Mouse (Mus musculus) intestine, embryonic 15.5 days (tissue): ENCODE data around the gene Pip5k1c. TPM values are rescaled to one million over a fixed set of nuclear protein-coding genes. Genes with fewer than 3 reads are reported as not detected.

Experiments
- ATAC-seq: fragments of 200-750 bp; cut with Nextera tagmentation; 2 replicates; pipeline ENCODE4 v1.8.0; 2017; ENCODE audit warnings: moderate TSS enrichment, moderate library complexity
- H3K27ac ChIP-seq: fragments of 300-500 bp; sonication (generic); 2 replicates; pipeline ENCODE4 v1.5.1; 2015; ENCODE audit warnings: mild to moderate bottlenecking, inconsistent platforms
- H3K27me3 ChIP-seq: fragments of 300-500 bp; sonication (generic); replicated peaks from 2 replicates; pipeline ENCODE4 v1.6.1; 2015; ENCODE audit warnings: inconsistent platforms
- H3K36me3 ChIP-seq: fragments of 300-500 bp; sonication (generic); 2 replicates; pipeline ENCODE4 v1.6.1; 2015; ENCODE audit warnings: inconsistent platforms
- H3K4me1 ChIP-seq: fragments of 300-500 bp; sonication (generic); replicated peaks from 2 replicates; pipeline ENCODE4 v1.6.1; 2015; ENCODE audit warnings: inconsistent platforms
- H3K4me2 ChIP-seq: fragments of 300-500 bp; sonication (generic); replicated peaks from 2 replicates; pipeline ENCODE4 v1.6.1; 2015; ENCODE audit warnings: mild to moderate bottlenecking, inconsistent platforms
- H3K4me3 ChIP-seq: fragments of 300-500 bp; sonication (generic); replicated peaks from 2 replicates; pipeline ENCODE4 v1.5.1; 2015; ENCODE audit warnings: inconsistent platforms
- H3K9ac ChIP-seq: fragments of 300-500 bp; sonication (generic); 2 replicates; pipeline ENCODE4 v1.6.1; 2015; ENCODE audit warnings: inconsistent platforms
- H3K9me3 ChIP-seq: fragments of 300-500 bp; sonication (generic); 2 replicates; pipeline ENCODE4 v1.6.1; 2016; ENCODE audit warnings: inconsistent platforms
- WGBS: fragments of 180-500 bp; shearing (Covaris S2); methylation state at CpG from one replicate; pipeline ENCODE4 v1.1.7; 2015; 5-methylcytosine and 5-hydroxymethylcytosine counted together
- polyA plus RNA-seq: library from polyadenylated mRNA; unstranded; fragments of >200 nt; fragmentation: Nextera tagmentation; extraction: Ambion mirVana; gene quantifications from 2 replicates; pipeline ENCODE4 v1.2.1, GENCODE M21; 2015

The Pip5k1c gene
- polyA plus RNA-seq, 1 experiment from 2014 or later, result 42.7 TPM

DNA sequence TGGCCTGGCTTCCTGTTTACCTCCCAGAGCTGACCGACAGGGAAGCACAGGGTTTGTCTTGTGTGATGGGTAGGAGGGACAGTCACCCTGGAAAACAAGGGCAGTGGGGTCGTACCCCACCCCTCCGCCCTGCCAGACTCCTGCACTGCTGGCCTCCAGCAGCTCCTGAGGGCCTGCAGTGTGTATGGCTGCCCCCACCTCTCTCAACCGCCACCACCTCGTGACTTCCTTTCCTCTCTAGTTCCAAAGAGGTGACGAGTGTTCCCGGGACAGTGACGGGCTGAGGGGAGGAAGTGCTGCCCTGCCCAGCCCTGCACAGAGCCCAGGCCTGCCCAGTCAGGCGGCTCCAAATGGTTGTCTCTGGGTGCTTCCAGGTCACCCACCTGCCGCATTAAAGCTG is 5.1 kb downstream of the Pip5k1c start:
- H3K27ac ChIP-seq, result peak overlapping the region; percentile 10
- H3K9ac ChIP-seq, result peak overlapping the region; percentile 10; the same call in 1 of the 2 replicates
- H3K36me3 ChIP-seq, result no peaks in the 10 kb centered on the region; the same call in 1 of the 2 replicates
- no peaks in the 10 kb centered on the region for H3K9me3 ChIP-seq
- no peak overlapping the region for H3K4me3 ChIP-seq
- H3K27me3 ChIP-seq, result no peaks in the 10 kb centered on the region
- no peak for ATAC-seq
- 0 out of 2 replicates have a peak overlapping the region, but pooled peaks have one; percentile 11 for H3K4me2 ChIP-seq
- 43% methylated on average over 10 of the region's 10 CpGs for WGBS
- H3K4me1 ChIP-seq, result peaks cover 67% of the 10 kb centered on the region

DNA sequence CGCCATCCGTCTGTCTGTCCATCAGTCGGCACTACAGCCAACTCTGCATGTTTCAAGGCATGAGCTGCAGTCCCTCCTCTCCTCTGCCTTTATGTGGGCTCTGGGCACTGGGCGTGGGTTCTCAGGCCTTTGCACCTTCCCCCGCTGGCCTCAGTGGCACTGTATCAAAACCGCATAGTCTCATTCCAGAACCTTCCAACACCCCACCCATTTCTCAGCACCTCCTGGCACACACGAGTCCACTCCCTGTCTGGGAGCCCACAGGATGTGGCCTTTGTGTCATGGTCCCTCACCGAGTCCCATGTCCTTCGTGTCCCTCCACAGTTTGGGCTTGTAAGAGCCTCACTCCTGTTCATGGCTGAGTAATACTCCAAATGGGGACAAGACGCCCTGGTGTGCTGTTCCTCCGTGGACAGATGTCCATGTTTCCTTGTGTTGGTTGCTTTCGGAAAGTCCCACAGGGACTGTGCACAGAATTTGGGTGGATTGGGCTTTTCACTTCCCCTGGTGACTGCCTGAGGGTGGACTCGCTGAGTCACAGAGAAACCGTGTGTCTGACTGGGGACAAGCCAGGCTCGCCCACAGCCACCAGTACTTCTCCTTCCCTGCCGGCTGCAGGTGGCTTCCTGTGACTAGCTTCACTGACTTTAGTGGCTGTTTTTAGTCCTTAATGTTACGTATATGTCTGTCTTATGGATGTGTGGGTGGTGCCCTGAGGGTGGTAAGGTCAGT is 5.8 kb downstream of the Pip5k1c start:
- ATAC-seq, result no peak
- peak overlapping the region; percentile 10; the same call in 1 of the 2 replicates for H3K27ac ChIP-seq

DNA sequence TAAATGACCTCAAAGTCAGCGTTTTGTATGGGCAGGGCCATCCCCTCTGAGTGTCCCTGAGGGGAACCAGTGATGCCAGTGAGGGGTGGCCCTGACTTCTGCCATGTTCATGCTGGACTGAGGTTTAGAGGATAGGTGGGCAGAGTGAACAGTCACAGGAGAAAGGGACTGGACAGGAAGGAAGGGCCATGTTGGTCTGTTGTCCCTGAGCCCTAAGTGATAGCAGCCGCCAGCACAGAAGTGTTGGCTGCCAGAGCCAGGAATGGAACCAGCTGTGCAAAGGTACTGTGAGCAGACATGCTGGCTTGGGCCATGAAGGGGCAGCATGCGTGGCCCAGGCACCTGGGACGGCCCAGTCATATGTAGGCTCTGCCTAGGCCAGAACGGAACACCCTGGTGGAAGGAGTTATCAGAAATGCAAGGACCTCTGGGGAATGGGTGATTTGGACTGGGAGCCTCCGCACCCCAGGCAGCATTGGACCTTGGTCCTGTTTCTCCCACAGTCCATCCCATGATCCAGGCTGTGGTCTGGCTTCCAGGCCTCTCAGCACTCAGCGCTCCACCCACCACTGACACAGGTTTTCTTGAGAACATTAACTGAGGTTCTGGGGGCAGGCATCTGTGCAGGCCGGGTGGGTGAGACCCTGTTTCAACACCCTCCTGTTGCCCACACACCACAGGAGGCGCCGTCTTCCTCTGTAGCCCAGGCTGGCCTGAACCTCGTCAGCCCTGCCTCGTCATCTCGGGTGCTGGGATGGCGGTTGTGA is 7.0 kb downstream of the Pip5k1c start:
- peak overlapping the region; percentile 18; the same call in 1 of the 2 replicates for H3K9ac ChIP-seq
- 83% methylated on average over 14 of the region's 14 CpGs for WGBS
- peaks cover 70% of the 10 kb centered on the region for H3K4me1 ChIP-seq
- no peak overlapping the region for H3K4me2 ChIP-seq
- no peaks in the 10 kb centered on the region for H3K9me3 ChIP-seq
- H3K36me3 ChIP-seq, result no peaks in the 10 kb centered on the region; the same call in 1 of the 2 replicates
- H3K4me3 ChIP-seq, result no peak overlapping the region
- ATAC-seq, result no peak
- no peaks in the 10 kb centered on the region for H3K27me3 ChIP-seq
- 0 out of 2 replicates have a peak overlapping the region, but pooled peaks have one; percentile 11 for H3K27ac ChIP-seq

More for the DNA sequence above, 5.8 kb downstream of the Pip5k1c start:
- 89% methylated on average over 17 of the region's 17 CpGs for WGBS
- Histone ChIP-seq H3K9me3 (no peaks in the 10 kb centered on the region), H3K4me3 (no peak overlapping the region), H3K36me3 (no peaks in the 10 kb centered on the region; the same call in 1 of the 2 replicates), H3K27me3 (no peaks in the 10 kb centered on the region), H3K9ac (no peak overlapping the region), H3K4me1 (peaks cover 74% of the 10 kb centered on the region), H3K4me2 (no peak overlapping the region)

- Histone ChIP-seq H3K36me3 (no peaks in the 10 kb centered on the region; the same call in 1 of the 2 replicates), H3K27me3 (no peaks in the 10 kb centered on the region), H3K4me2 (no peak overlapping the region), H3K9me3 (no peaks in the 10 kb centered on the region), H3K4me1 (peaks cover 65% of the 10 kb centered on the region), H3K27ac (0 out of 2 replicates have a peak overlapping the region, but pooled peaks have one; percentile 11), H3K9ac (0 out of 2 replicates have a peak overlapping the region, but pooled peaks have one; percentile 8), H3K4me3 (no peak overlapping the region)
- ATAC-seq, result no peak
- WGBS, result 73% methylated on average over 9 of the region's 9 CpGs
These were observed 7.7 kb downstream of the Pip5k1c start for GRCm38 (mm10) chr10:81300352-81300907.

DNA sequence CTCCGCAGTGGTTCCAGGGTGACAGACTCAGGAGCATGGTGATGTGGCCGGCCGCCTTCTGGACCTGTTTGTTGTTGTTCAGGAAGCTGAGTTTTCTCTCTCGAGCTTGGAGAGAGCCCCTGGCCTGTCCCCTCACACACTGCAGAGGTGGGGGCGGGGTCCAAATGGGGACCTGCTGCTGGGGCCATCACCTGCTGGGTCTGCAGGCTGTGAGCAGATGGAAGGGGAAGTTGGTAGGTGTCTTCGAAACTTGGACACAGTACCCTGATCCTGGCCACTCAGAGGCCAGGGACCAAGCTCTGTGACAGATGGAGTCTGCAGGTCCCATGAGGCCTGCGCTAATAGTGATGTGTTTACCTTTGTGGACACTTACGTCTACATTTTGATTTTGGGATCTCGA is 8.6 kb downstream of the Pip5k1c start:
- Histone ChIP-seq H3K9ac (no peak overlapping the region), H3K36me3 (peaks cover 8% of the 10 kb centered on the region), H3K4me3 (no peak overlapping the region), H3K4me2 (no peak overlapping the region), H3K27ac (no peak overlapping the region), H3K9me3 (no peaks in the 10 kb centered on the region), H3K4me1 (peaks cover 60% of the 10 kb centered on the region), H3K27me3 (no peaks in the 10 kb centered on the region)
- WGBS, result 80% methylated on average over 9 of the region's 9 CpGs
- no peak for ATAC-seq

DNA sequence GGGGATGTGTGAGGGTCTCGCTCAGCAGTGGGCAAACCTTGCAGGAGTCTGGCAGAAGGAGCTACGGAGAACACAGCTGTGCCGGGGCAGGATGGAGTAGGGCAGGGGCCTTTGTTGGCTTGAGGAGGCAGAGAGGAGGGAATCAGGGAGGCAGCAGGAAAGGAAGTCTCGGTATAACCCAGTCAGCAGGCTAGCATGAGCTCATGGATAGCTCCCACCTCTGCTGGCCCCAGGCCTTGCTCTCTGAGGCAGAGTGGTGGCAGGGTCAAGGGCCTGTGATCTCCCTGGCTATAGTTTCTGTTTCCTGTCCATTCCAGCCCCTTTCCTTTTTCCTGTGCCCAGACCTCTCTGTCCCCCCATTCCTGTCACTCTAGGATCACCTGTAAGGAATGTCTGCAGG is 9.5 kb downstream of the Pip5k1c start:
- H3K27me3 ChIP-seq, result no peaks in the 10 kb centered on the region
- peak overlapping the region; percentile 18; the same call in 1 of the 2 replicates for H3K9ac ChIP-seq
- 67% methylated on average over 4 of the region's 4 CpGs for WGBS

DNA sequence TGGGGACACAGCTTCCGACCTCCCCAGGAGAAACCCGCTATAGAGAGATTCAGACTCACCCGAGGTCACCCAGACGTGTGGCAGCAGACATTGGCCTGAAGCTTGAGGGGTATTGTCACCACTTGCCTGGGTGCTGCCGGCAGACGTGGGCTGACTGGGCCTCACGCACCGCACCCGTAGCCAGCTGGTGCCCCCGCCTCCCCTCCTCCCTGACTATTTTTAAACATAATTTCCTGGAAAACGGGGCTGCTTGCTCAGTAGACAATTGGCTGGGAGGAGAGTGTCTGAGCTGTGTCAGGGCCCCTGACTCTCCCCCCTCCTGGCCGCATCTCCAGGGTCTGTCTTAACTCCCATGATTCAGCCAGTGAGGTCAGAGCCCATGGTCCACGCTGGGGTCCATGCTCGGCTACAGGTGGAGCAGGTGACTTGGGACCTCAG is 10.0 kb downstream of the Pip5k1c start:
- Histone ChIP-seq H3K9me3 (no peaks in the 10 kb centered on the region), H3K4me3 (no peak overlapping the region), H3K27me3 (no peaks in the 10 kb centered on the region), H3K9ac (peak overlapping the region; percentile 18), H3K4me2 (peak overlapping the region; percentile 43), H3K4me1 (peaks cover 53% of the 10 kb centered on the region), H3K36me3 (peaks cover 23% of the 10 kb centered on the region), H3K27ac (peak overlapping the region; percentile 57)
- ATAC-seq, result peak; percentile 30
- WGBS, result 27% methylated on average over 14 of the region's 14 CpGs

More for the DNA sequence above, 9.5 kb downstream of the Pip5k1c start:
- Histone ChIP-seq H3K9me3 (no peaks in the 10 kb centered on the region), H3K4me1 (peaks cover 58% of the 10 kb centered on the region), H3K27ac (peak overlapping the region; percentile 57), H3K36me3 (peaks cover 18% of the 10 kb centered on the region), H3K4me2 (peak overlapping the region; percentile 43), H3K4me3 (no peak overlapping the region)
- ATAC-seq, result no peak

GRCm38 (mm10) chr10:81303258-81303657 is 10.5 kb downstream of the Pip5k1c start:
- Histone ChIP-seq H3K27me3 (no peaks in the 10 kb centered on the region), H3K4me1 (peaks cover 48% of the 10 kb centered on the region), H3K9ac (peak overlapping the region; percentile 18), H3K27ac (peak overlapping the region; percentile 57), H3K9me3 (no peaks in the 10 kb centered on the region), H3K4me2 (peak overlapping the region; percentile 43), H3K4me3 (no peak overlapping the region), H3K36me3 (peaks cover 27% of the 10 kb centered on the region)
- 0 out of 2 replicates have a peak, but pooled peaks have one; percentile 1 for ATAC-seq
- WGBS, result 69% methylated on average over 10 of the region's 10 CpGs

DNA sequence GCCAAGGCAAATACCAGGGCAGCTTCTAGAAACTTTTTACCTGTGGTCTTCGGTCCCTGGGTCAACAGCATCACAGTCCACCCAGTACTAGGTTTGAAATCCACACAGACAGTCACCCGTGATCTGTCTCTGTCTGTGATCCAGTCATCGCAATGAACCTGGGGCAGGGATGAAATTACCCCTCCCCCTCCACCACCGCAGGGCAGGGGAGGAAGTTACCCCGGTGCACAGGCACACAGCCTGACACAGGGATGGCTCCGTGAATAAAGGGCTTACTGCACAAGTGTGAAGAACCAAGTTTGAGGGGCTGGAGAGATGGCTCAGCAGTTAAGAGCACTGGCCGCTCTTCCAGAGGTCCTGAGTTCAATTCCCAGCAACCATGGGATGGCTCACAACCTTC is 11.0 kb downstream of the Pip5k1c start:
- no peak overlapping the region for H3K4me3 ChIP-seq
- no peaks in the 10 kb centered on the region for H3K9me3 ChIP-seq
- H3K27ac ChIP-seq, result no peak overlapping the region
- H3K4me1 ChIP-seq, result peaks cover 47% of the 10 kb centered on the region
- H3K4me2 ChIP-seq, result no peak overlapping the region
- 68% methylated on average over 7 of the region's 7 CpGs for whole genome bisulfite sequencing
- H3K27me3 ChIP-seq, result no peaks in the 10 kb centered on the region
- peak overlapping the region; percentile 18; the same call in 1 of the 2 replicates for H3K9ac ChIP-seq
- H3K36me3 ChIP-seq, result peaks cover 29% of the 10 kb centered on the region
- ATAC-seq, result no peak

- H3K27ac ChIP-seq, result no peak overlapping the region
- no peak overlapping the region for H3K4me2 ChIP-seq
- H3K4me3 ChIP-seq, result no peak overlapping the region
- ATAC-seq, result no peak
- H3K9me3 ChIP-seq, result no peaks in the 10 kb centered on the region
- no peaks in the 10 kb centered on the region for H3K27me3 ChIP-seq
- peaks cover 41% of the 10 kb centered on the region for H3K4me1 ChIP-seq
- no peak overlapping the region for H3K9ac ChIP-seq
- peaks cover 39% of the 10 kb centered on the region for H3K36me3 ChIP-seq
- WGBS, result 21% methylated on average over 8 of the region's 9 CpGs
These were observed 12.0 kb downstream of the Pip5k1c start for GRCm38 (mm10) chr10:81304597-81305238.

DNA sequence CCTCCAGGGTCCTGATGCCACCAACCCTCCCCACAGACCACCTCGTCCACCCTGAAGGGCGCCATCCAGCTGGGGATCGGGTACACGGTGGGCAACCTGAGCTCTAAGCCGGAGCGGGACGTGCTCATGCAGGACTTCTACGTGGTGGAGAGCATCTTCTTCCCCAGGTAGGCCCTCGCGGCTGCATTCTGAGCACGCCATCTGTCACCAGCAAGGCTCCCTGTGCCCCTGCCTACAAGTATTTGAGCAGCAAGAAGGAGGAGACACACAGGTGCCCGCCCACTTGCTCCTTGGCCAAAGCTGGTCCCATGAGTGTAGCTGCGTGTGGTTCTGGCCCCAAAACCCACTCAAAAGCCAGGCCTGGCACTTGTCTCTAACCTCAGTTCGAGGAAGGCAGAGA is 12.9 kb downstream of the Pip5k1c start:
- H3K27ac ChIP-seq, result no peak overlapping the region
- H3K9me3 ChIP-seq, result no peaks in the 10 kb centered on the region
- no peak overlapping the region for H3K9ac ChIP-seq
- ATAC-seq, result no peak
- no peak overlapping the region for H3K4me2 ChIP-seq
- H3K4me1 ChIP-seq, result peaks cover 32% of the 10 kb centered on the region
- 94% methylated on average over 14 of the region's 14 CpGs for WGBS
- peaks cover 48% of the 10 kb centered on the region for H3K36me3 ChIP-seq
- H3K4me3 ChIP-seq, result no peak overlapping the region
- no peaks in the 10 kb centered on the region for H3K27me3 ChIP-seq
